In the genomic region with DNA sequence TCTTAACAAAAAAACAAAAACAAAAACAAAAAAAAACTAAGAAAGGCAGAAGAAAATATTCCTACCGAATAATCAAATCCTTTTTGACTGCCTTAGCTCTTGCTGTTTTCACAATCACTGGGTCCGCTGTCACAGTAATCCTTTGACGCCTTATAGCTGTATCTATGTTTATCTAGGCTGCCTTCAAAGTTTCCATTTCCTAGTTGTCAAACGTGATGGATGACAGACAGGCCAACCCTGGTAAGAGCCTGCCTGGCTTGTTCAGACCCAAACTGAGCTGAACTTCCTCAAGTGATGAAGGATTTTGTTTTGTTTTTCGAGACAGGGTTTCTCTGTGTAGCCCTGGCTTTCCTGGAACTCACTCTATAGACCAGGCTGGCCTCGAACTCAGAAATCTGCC, we compare ENCODE assay signal across 8 mouse cellular contexts. TPM values are rescaled to one million over a fixed set of nuclear protein-coding genes. Genes with fewer than 3 reads are reported as not detected.
DNase-seq lines count a peak whose midpoint lies in the region; ATAC-seq lines count a peak whose summit lies in the region.

No protein-coding gene starts in this region.

- whole genome bisulfite sequencing in heart, embryonic 10.5 days, result 28% methylated on average over 6 of the region's 6 CpGs
- 33% methylated on average over 6 of the region's 6 CpGs for WGBS in lung, embryonic 15.5 days
- 21% methylated on average over 6 of the region's 6 CpGs for WGBS in liver, embryonic 16.5 days (ENCODE audit: insufficient replicate concordance)

- no peaks in the 10 kb centered on the region for H3K27me3 ChIP-seq in heart, embryonic 10.5 days (ENCODE audit: insufficient read depth, poor library complexity, severe bottlenecking)
- H3K27me3 ChIP-seq in lung, embryonic 15.5 days, result no peaks in the 10 kb centered on the region
- no peaks in the 10 kb centered on the region for H3K27me3 ChIP-seq in liver, embryonic 16.5 days (ENCODE audit: control insufficient read depth, insufficient read depth, low read depth, low read length)

- peak overlapping the region; percentile 4; the same call in 1 of the 2 replicates for H3K4me3 ChIP-seq in heart, embryonic 10.5 days
- H3K4me3 ChIP-seq in lung, embryonic 15.5 days, result no peak overlapping the region
- no peak overlapping the region for H3K4me3 ChIP-seq in liver, embryonic 16.5 days (ENCODE audit: low read depth, low read length)

- peak overlapping the region; percentile 94; the same call in 1 of the 2 replicates for H3K27ac ChIP-seq in heart, embryonic 10.5 days
- H3K27ac ChIP-seq in lung, embryonic 15.5 days, result no peak overlapping the region
- H3K27ac ChIP-seq in liver, embryonic 16.5 days (ENCODE audit: low read length), result peak overlapping the region; percentile 26

- no peaks in the 10 kb centered on the region for H3K9me3 ChIP-seq in heart, embryonic 10.5 days
- H3K9me3 ChIP-seq in lung, embryonic 15.5 days, result no peaks in the 10 kb centered on the region
- no peaks in the 10 kb centered on the region for H3K9me3 ChIP-seq in liver, embryonic 16.5 days (replicated peaks; ENCODE audit: control insufficient read depth, low read length)

- intact Hi-C loops in heart, postnatal 14 days (cut with DNase I), result no loop called here

- peaks cover 6% of the 10 kb centered on the region; the same call in 1 of the 2 replicates for H3K36me3 ChIP-seq in heart, embryonic 10.5 days
- H3K36me3 ChIP-seq in lung, embryonic 15.5 days, result no peaks in the 10 kb centered on the region
- no peaks in the 10 kb centered on the region for H3K36me3 ChIP-seq in liver, embryonic 16.5 days (ENCODE audit: control insufficient read depth, insufficient read depth)

- H3K4me2 ChIP-seq in lung, embryonic 15.5 days, result peak overlapping the region; percentile 82; the same call in 1 of the 2 replicates
- H3K4me2 ChIP-seq in liver, embryonic 16.5 days (ENCODE audit: low read depth, low read length), result no peak overlapping the region

- no peak overlapping the region for H3K9ac ChIP-seq in lung, embryonic 15.5 days
- H3K9ac ChIP-seq in liver, embryonic 16.5 days (ENCODE audit: low read depth, low read length), result no peak overlapping the region

- peaks cover 47% of the 10 kb centered on the region for H3K4me1 ChIP-seq in heart, embryonic 10.5 days
- H3K4me1 ChIP-seq in lung, embryonic 15.5 days, result peaks cover 16% of the 10 kb centered on the region
- no peaks in the 10 kb centered on the region; the same call in none of the 2 replicates for H3K4me1 ChIP-seq in liver, embryonic 16.5 days (ENCODE audit: control insufficient read depth, low read depth, low read length)

- ATAC-seq in lung, embryonic 15.5 days (ENCODE audit: borderline replicate concordance, extremely low read depth, low FRiP score, low TSS enrichment), result no peak
- no peak for ATAC-seq in liver, embryonic 16.5 days (ENCODE audit: low read depth)

- DNase-seq in heart, embryonic 10.5 days (ENCODE audit: low spot score), result no peak
- no peak for DNase-seq in heart, postnatal 14 days
- no peak for DNase-seq in lung, postnatal 14 days
- DNase-seq in MEL-GATA-1-ER (ENCODE audit: extremely low read depth, low read depth) (peak; percentile 27), MN1 (ENCODE audit: low spot score) (no peak)
- no peak for DNase-seq in gastrocnemius, adult 8-10 months (ENCODE audit: low spot score in 2 of 2)

RNA-seq across cellular contexts. Expression of gene Pgm1, which starts 0.7 kb away (rescaled TPM):
- polyA plus RNA-seq in heart, embryonic 10.5 days (2016; fragmentation: Nextera tagmentation; extraction: Ambion mirVana), result 259 and 327 TPM in 2 replicates
- 100 to 1,000 TPM; 226 to 234 TPM for total RNA-seq in heart, postnatal 14 days (2021)
- polyA plus RNA-seq in lung, embryonic 15.5 days (2015; fragmentation: Nextera tagmentation; extraction: Ambion mirVana), result 71.5 and 79.2 TPM in 2 replicates
- 179 and 213 TPM in 2 replicates for polyA plus RNA-seq in liver, embryonic 16.5 days (2015; fragmentation: Nextera tagmentation; extraction: Ambion mirVana)
- 1,000 to 10,000 TPM; 1,246 to 1,471 (median 1,386) TPM for total RNA-seq in gastrocnemius, adult 8-10 months (2022)

RNA-seq across cellular contexts. Expression of gene Itgb3bp, which starts 1.1 kb away (rescaled TPM):
- polyA plus RNA-seq in heart, embryonic 10.5 days (2016; fragmentation: Nextera tagmentation; extraction: Ambion mirVana), result 37.0 and 43.8 TPM in 2 replicates
- 1 to 10 TPM; 4.5 to 6.4 TPM for total RNA-seq in heart, postnatal 14 days (2021)
- polyA plus RNA-seq in lung, embryonic 15.5 days (2015; fragmentation: Nextera tagmentation; extraction: Ambion mirVana), result 38.4 and 41.1 TPM in 2 replicates
- 11.6 and 15.1 TPM in 2 replicates for polyA plus RNA-seq in liver, embryonic 16.5 days (2015; fragmentation: Nextera tagmentation; extraction: Ambion mirVana)
- total RNA-seq in gastrocnemius, adult 8-10 months (2022), result 1 to 10 TPM; 3.4 to 7.5 (median 5.4) TPM
